Mouse (Mus musculus) E14TG2a.4 (cell line): ENCODE measurements at regions not wholly inside any gene's neighbourhood (a gene's known extent, or its start where the extent isn't known, plus 50 kb on each side); places are given as distances from the start of the nearest gene placed in this dataset.
A peak's percentile ranks its signal among the peaks of the same experiment; 100 is the strongest.

ENCODE experiments used
- CTCF ChIP-seq: conservative IDR thresholded peaks from 2 replicates; pipeline ENCODE4 v1.5.1; 2014; ENCODE audit warnings: low read length
- NANOG ChIP-seq: IDR thresholded peaks from 2 replicates; pipeline ENCODE4 v1.6.1; 2014; ENCODE audit warnings: borderline replicate concordance, low read length, mixed read lengths
- POU5F1 ChIP-seq: IDR thresholded peaks from 2 replicates; pipeline ENCODE4 v1.6.1; 2014; ENCODE audit warnings: low read length, borderline replicate concordance

DNA sequence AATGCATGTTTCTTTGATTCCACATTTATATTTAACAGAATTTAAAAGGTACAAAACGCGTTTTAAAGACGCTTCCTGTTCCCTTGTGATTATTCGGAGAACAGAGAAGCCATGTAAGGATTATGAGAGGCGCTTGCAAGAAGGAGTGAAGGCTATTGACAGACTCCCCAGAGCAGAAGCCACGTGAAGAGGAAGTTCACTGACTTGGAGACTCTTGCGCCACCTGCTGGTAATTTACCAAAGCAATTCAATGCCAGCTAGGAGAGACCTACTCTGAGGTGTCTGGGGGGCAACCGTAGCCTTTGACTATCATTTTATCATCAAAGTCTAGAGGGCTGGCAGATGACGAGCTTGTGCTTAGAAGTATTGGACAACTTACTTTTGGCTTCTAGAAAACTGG, 909.4 kb downstream of the 5730522E02Rik start:
- TF ChIP-seq CTCF, result peak; percentile 61
- TF ChIP-seq POU5F1, result no peak
- no peak for TF ChIP-seq NANOG
